Mouse (Mus musculus) cerebellum, postnatal 4 days (tissue): ENCODE results near the gene Myh11.

Experiments used
- DNase-seq, 2 experiments: peaks; one replicate each; pipeline ENCODE4 v3.0.0; 2022; ENCODE audit warnings: low spot score in 2 of 2, mixed read lengths in 1 of 2

Myh11 gene

DNA sequence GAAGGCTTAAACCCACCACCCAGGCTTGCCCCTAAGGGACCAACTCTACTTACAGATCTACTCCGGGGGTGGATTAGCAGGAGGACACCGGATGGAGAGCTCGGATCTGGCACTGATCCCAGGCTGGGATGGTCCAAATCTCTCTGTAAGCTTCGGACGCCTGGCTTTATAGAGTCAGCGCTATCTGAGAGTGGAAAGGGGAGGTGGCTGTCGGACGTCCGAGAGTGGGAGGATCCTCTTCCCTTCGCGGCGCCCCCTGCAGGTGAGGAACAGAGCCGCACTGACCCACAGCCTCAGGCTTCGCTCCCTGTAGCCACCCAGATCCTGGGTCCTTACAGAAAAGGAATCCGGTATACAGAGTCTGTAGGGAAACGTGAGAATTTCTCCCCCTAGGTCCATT lies at the start of gene Myh11:
Gene Myh11, minus strand, starts transcription at position 150 of the 400 bp plus-strand sequence.
- peak; percentile 26 to 72 for DNase-seq

DNA sequence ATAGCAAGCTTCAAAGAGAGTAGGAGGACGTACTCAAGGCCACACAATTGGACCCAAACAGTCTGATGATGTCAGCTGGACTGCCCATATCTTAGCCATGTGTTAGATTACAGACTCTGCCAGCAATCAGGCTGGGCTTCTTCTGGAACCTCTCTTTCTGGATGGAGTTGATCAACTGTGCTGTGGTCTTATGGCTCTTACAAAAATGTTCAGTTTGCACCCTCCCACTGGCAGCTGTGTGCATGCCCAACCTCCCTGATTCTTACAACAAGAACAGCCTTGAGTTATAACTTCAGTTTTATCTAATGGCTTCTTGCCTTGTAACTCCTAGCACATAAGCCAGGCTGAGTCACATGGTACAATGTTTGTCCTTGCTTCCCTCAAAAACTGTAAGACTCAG lies 37.0 kb upstream of the Myh11 start:
- no peak for DNase-seq

DNA sequence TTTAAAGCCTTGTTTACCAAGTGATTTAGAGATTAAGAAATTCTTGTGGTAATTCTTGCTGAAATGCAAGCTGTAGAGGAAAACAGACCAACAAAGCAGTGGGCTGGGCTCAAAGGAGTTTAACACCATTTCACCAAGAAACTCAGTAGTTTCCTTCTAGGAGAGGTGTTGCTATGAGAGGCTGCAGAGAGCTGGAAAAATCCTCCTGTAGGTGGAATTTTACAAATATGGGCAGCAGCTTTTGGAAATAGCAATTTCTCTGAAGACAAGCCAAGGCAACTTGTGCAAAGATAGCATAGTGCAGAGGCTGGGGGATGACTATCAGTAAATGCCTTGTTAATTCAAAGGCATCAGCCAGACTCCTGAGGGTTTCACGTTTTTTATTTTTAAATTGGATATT lies 29.3 kb upstream of the Myh11 start:
- DNase-seq: no peak

DNA sequence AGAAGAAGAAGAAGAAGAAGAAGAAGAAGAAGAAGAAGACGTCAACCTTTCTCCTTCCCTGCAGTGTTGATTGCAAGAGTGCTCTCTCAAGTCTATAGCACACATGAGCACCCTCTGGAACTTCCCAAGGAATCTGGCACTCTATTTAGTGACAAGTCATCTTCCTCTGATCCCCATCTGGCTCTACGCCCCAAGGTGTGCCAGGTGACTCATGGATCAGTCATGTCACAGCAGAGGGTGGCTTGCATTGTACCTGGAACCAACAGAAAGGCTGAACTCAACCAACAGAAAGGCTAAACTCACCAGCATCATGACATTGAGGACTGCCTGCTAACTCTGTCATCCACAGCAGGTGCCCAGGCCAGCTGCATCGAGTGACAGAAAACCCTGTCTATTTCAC lies 28.5 kb upstream of the Myh11 start:
- DNase-seq: no peak

DNA sequence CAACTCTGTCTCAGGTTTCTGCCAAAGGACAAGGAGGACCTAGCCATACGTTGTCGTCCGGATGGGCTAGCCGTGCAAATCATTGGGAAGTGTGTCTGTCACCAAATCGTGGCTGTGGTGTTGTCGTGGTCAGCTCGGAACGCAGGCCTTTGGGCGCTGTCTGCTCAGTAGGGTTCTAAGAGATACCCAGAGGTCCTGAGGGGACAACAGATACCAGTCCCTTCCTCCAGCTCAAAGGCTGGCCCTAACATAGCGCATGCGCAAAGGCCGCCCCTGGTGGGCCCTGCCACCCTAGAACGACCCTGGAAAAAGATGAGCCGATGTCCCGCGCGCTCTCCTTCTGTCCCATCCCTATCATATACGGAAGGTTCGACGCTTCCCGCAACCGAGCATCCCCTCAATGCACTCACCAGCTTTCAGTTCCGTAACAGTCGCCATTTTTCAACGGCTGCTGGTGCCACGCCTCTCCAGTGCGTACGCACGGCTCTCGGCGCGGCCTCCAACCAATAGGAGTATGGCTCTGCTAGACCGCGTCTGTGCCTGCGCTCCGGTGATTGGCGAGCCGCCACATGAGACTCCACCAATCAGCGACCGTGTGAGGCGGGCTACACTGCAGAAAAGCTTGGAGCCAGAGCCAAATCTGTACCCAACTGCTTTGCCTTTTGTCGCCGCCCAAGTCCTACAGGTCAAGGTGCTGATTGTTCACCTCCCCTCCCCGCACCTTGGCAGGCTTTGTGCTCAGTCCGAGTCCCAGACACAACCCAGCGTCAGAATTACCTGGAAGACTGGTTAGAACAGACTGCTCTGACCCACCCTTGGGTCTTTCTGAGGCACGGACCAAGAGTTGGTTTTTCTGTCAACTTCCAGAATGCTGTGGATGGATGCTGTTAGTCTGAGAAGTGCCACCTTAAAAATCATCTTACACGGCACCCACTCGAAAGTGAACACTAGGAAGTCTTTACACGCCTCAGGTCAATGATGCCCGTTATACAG lies 26.0 kb upstream of the Myh11 start, which contains the start of gene Fopnl:
Gene Fopnl, minus strand, starts transcription at position 522 of the 993 bp plus-strand sequence.
- DNase-seq: peak; percentile 91 to 98

DNA sequence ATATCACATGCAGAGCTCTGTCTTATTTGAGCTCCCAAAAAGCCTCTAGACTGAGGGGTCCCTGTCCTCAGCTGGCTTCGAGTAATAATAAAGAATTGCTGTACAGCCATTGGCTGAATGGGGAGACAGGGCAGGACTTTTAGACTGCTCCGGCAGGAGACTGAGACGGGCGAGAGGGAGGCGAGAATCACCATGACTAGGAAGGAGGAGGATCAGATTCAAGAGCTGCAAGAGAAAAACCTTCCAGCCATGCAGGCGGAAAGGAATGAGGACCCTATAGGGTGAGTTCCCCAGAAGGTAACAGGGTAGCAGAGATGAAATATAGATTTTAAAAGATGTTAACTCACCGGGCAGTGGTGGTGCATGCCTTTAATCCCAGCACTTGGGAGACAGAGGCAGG lies 21.7 kb upstream of the Myh11 start:
- no peak for DNase-seq

DNA sequence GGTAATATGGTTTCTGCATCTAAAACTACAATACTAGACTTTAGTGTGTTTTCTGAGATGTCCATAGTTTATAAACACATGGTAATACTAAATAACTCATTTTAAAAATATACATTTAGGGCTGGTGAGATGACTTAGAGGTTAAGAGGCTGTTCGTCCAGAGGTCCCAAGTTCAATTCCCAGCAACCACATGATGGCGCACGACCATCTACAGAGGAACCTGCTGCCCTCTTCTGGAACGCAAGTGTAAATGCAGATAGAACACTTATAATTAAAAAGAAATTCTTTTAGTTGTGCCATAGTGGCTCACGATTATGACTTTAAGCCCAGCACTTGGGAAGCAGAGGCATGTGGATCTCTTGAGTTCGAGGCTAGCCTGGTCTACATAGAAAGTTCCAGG lies 20.2 kb upstream of the Myh11 start:
- DNase-seq: peak in 1 of 2 experiments; percentile 21

DNA sequence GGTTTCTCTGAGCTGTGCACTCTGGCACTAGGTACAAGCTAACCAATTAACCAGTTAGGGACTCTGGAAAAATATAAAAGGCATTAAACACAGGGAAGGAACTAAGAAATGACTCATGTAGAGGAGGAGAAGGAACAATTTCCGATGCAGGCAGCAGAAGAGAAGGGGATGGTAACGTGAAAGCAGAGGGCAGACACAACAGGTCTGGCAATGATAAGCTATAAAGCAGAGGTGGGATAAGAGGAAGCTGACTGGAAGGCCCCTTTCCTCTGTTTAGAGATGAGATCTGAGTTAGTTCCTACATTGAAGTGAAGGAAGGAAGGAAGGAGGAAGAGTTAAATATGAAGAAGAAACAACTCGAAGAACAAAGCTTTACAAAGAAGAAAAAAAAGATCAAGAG lies 18.7 kb upstream of the Myh11 start:
- DNase-seq: no peak

DNA sequence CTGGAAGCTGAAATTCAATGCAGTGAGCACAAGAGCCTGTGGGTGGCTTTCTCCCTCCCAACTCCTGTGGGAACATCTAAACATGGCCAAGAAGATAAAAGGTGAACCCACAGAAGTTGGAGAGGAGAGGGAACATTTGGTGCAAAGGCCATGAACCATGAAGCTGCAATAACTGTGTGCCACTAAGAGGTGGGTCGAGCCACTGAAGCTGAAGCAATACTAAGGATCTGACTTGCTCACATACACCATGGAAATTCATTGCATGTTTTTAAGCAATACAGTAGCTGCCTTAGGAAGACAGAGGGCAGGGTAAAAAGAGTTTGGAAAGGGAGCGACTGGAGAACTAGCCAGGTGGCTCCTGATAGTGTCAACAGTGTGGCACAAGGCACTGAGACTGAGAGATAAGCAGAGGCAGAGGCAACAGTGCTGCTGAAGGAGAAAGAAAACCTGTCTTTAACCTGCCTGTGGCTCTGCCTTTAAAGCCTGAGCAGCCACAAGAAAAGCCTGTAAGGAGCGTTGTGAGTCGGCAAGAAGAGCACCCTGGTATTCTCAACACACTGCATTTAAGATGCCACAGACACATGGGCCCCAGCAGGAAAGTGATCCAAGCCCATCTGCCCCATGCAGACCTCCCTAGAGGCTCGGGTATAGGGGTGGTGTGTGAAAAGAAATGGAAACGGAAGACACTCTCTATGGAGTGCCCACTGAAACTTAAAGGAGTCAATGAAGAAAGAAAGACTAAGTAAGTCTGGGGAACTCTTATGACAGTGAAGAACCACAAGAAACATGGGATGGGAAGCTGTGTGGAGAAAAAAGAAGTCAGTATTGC lies 17.3 kb upstream of the Myh11 start:
- no peak for DNase-seq

DNA sequence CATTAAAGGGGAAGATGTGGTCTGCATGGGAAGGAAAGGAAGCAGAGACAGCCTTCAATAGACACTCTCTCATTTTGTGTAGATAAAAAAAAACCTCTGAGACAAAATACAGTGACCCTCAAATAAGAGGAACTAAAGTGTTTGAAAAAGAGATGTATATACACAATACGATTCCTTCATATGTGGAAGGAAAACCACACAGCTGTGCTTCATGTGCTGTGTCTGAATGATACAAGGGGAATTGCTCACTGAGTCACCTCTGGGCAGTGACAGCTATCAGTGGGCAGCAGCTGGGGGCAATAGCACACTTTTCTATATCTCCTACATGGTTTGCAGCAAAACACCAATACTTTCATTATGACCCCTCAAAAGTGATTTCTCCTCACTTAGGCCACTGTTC lies 16.2 kb upstream of the Myh11 start:
- DNase-seq: no peak

DNA sequence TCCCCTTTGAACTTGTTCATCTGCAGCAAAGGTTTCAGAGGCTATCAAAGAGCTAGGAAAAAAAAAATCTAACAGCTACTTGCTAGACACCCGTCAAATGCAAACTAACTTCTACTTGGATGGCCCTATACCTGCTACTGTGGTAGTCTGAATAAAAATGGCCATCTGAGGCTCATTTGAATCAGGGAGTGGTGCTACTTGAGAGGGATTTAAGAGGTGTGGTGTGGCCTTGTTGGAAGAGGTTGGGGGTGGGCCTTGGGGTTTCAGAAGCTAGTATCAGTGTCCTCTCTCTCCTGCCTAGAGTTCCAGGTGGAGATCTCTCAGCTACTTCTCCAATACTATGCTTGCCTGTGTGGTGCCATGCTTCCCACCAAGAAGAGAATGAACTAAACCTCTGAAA lies 15.3 kb upstream of the Myh11 start:
- DNase-seq: no peak

DNA sequence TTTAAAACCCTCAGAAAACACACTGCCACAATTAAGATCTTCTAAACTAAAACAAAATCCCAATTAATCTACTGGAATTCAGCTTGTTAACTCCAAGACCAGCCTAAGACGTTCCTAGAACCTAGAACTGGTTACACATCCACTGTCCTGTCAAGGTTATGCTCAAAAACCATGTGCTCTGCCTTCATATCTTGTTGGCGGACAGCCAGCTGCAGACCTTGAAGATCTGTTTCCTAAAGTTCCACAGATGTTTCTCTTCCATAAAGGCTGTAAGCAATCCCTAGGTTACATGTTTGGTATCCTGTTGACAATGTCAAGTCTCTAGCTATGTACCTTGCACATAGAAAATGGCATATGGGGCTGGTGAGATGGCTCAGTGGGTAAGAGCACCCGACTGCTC lies 13.6 kb upstream of the Myh11 start:
- no peak for DNase-seq

DNA sequence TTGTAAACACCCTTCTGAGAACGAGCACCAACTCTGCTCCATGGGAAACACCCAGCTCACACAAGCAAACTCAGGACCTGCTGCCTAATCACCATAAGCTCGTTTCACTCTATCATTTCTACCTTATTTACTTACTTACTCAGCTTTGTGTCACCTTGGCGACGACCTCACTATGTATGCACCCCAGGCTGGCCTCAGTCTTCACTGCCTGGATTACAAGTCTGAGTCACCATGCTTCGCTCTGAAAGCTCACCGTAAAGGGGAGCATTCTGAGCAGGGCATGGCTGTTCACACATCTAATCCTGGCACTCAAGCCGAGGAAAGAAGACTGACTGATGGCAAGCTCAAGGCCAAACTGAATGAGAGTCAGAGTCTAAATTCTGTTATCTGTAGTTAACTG lies 12.5 kb upstream of the Myh11 start:
- DNase-seq: no peak

DNA sequence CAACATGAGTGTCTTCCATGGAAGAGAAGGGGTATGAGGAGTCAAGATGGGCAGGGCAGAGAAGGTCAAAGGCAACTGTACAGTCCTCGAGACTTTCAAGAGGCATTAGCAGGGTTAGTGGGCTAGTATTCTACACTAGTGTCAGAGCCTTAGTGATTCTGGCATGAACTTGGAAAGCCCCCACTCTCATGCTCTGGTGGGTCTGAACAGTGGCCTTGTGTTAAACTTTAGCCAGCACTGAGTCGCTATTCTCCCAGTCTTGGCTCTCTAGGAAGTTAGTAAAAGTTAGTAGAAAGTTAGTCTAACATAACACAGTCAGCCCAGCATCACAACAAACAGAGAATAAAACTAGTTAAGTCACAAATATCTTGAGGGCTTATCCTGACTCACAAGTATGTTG lies 12.0 kb upstream of the Myh11 start:
- DNase-seq: no peak

DNA sequence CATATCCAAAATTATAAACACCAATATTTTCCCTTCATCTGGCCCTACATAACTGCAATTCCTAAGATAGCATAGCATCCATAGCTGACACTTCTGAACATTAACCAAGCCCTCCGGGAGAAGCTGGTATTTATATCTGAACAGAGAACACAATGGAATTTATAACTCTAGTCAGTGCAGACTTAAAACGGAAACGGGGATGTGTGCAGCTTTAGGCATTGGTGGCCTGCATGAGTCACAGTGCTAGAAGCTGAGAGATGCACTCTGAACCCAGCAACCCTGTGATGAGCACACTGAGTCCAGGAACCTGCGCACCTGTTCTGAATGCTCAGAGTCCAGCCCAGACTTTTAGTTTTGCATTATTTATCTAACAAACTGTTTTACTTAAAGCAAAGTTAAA lies 7.3 kb upstream of the Myh11 start:
- DNase-seq: no peak

DNA sequence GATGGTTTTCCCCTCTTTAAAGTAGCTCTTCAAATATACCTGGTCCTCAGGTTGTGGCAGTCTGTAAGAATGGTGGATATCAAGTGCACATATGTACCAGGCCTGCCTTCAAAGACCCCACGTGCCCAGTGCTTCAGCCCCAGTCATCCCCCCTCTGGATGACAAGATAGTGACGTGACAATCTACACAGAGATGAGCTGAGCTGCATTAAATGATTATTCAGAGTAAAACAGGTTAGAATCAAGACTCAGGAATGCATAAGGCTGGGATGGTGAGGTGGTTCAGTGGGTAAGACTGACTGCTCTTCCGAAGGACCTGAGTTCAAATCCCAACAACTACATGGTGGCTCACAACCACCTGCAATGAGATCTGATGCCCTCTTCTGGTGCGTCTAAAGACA lies 6.6 kb upstream of the Myh11 start:
- DNase-seq: no peak

DNA sequence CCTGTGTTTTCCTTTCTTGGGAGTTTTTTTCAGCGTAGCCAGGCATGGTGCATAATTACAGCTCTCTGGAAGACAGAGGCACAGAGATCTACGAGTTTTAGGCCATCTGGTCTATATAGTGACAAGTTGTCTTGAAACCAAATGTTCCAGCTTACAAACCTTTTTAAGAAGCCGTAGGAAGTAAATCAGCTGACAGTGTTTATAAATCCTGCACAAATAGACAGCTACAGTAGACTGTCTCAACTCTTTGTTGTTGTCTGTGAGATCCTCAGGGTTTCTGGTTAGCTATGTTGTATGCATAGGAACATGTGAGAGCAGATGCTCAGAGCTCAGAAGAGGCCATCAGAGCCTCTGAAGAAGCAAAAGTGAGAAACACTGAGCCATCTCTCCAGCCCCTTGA lies 6.0 kb upstream of the Myh11 start:
- DNase-seq: no peak

DNA sequence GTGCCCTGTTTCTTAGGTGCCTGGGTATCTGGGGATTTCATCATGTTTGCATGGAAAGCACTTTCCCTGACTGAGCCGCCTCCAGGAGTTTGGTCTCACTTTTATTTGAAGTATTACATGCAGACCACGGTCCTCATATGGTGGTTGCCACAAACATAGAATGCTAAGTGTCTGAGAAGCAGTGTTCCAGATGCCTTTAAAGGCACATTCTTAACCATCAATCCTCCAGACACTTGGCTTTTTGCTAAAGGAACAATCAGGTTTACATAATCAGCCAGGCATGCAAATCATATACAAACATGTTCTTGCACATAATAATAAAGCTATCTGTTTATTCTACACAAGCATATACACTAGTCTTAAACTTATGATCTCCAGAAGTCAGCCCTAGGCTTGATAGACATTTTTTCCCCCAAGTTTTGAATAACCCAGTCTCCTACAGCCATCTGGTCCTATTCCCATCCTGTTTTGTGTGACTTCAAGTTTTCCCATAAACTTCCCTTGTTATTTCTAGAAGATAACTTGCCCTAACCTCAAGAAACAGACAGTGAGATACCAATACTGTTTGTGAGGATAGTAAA lies 5.5 kb upstream of the Myh11 start:
- DNase-seq: no peak

DNA sequence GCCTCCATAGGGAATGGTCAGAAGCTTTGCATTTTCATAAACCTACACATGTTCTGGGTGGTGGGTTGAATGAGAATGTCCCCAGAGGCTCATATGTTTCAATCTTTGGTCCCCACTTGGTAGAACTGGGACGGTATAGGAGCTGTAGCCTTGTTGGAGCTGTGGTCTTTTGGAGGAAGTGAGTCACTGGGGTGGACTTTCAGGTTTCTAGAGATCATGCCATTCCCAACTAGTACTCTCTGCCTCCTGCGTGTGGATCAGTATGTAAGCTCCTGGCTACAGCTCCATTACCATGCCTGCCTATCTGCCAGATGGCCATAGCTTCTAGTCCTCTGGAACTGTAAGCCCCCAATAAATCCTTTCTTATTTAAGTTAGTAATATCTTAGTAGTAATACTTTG lies 4.1 kb upstream of the Myh11 start:
- no peak for DNase-seq

DNA sequence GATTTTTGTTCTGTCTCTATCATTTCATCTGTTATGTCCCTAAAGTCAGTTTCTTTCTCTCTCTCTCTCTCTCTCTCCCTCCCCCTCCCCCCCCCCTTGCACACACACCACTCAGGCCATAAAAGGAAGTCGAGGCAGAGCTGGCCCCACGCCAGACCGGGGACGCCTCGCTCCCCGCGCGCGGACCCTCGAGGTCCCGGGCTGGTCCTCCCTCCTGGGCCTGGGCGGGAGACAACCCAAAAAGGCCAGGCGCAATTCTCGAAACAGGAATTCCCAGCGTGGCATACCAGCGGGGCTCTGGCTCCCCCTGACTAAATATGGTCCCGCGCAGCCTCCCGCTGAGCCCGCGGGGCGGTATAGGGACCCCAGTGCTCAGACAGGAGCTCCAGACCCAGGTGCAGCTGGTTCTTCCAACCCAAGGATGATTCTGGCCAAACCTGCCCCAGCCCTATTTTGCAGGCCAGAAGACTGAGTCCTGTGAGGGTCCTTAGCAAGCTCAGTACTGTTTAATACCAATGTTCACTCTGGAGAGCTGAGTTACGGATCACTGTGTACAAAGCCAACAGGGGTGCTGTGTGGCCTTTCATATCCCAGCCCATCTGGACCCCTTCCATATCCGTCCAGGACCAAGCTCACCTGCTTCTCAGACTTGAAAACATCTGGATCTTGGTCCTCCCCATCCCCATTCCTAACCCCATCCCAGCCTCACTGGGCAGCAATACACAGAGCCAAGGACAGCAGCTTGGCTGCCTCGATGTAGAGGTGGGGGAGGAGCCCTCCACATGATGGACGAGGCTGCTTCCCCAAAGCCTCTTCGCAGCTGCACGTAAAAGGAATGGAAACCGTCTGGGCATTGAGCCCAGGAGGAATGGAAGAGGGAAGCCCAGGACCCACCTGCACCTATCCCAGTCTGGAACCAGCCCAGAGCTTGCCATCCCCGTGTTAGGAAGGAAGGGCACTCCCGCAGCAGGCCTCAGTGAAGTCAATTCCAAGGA lies 1.3 kb upstream of the Myh11 start:
- peak in 1 of 2 experiments; percentile 15 for DNase-seq

DNA sequence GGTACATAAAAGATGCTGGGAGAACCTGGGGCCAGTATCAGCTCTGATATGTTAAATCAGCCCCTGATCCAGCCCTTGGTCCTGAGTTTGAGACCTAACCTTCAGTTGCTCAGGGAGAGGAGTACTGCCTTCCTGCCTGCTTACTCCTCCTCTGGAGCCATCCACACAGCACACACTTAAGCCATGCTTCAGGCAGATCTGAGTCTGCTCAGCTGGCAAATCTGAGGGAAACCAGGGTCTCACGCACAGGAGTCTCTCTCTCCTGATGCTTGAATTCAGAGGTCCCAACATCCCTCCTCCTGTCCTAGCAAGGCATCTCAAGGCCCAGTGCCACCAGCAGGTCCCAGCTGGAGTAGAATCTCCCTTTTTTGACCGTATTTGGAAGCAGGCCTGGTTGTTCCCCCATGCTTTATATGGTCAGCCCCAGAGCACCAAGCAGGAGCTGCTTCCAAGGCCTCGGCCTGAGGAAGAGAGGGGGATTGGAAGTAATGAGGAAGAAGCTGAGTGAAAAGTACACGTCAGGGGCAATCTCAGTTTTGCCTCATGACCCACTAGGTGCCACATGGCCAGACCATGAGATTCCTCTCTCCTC lies 18.7 kb downstream of the Myh11 start:
- DNase-seq: no peak
